Mouse (Mus musculus) testis, postnatal 10 days (tissue): ENCODE results near the gene Gpm6b.

ENCODE experiments used
- DNase-seq: peaks from one replicate; pipeline ENCODE4 v3.0.0; 2021; ENCODE audit warnings: low spot score

Gene Gpm6b

GRCm38 (mm10) chrX:166304355-166304754, 65.6 kb downstream of the Gpm6b start:
- no peak for DNase-seq

GRCm38 (mm10) chrX:166307437-166308222, 68.9 kb downstream of the Gpm6b start:
- DNase-seq = no peak

DNA sequence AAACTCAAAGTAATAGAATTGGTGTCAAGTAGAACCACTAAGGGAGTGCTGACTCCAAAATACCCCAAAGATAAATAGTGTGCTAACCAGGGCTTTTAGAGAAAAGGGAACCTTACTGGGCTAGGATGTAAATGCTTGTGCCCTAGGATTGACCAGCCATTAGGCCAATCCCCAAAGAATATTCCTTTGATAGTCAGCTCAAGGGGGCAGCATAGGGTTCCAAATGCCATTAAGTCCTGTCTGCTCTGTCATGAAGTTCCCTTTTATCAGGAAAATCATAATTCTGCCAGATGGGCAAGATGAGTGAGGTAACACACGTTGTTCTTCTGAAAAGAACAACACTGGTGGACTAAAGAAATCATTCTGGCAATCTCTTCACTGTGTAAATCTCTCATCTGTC, 70.1 kb downstream of the Gpm6b start:
- DNase-seq = no peak

DNA sequence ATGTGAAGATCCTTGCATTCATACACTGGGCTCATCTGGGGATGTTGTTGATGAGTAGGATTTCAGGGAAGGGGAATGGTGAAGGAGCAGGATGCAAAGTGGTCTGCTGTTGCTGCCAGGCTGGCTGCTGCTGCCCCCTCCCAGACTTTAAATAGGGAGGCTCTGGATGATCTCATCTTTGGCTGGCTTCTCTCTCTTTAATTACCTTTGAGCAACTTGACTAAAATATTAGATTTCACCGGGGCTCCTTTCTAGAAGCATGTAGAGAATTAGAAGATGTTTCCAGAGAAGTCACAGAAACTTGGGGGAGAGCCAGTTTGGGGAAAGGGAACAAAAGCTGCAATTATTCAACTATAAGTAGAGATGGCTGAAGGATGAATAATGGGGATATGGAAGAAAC, 76.5 kb downstream of the Gpm6b start:
- DNase-seq = no peak

DNA sequence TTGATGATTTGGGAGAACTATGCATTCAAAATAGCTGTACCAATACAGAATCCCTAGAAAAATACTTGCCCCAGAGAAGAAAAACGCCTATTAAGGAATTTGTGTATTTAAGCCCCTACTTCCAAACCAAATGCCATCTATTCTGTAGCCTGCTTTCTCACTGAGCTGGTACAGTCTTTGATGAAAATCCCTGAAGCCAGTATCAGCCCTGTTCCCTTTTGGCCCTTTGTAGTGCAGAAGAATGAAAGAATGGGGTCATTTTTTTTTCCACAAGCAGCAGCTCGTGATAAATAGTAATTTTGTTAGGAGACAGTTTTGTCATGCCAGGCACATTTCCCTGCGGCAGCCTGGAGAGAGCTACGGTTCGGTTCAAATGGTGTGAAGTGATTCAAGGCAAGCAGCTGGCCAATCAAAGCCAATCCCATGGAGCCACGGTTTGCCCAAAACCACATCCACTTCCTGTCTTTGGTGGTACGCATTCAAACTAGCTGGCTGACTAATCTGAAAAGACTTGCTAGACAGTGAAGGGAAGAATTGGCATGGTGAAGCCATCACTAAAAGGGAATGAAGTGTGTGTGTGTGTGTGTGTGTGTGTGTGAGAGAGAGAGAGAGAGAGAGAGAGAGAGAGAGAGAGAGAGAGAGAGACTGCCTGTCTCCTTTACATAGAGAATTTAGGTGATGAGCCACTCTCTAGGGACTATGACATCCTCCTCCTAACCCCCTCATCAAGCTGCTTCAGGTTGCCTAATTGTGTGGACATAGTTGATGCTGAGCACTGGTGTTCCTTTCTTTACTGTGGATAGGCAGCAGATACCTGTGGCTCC, 78.1 kb downstream of the Gpm6b start:
- no peak for DNase-seq

GRCm38 (mm10) chrX:166317376-166317679, 78.6 kb downstream of the Gpm6b start:
- DNase-seq = no peak

- no peak for DNase-seq
These were observed 84.5 kb downstream of the Gpm6b start for GRCm38 (mm10) chrX:166323226-166323625.

DNA sequence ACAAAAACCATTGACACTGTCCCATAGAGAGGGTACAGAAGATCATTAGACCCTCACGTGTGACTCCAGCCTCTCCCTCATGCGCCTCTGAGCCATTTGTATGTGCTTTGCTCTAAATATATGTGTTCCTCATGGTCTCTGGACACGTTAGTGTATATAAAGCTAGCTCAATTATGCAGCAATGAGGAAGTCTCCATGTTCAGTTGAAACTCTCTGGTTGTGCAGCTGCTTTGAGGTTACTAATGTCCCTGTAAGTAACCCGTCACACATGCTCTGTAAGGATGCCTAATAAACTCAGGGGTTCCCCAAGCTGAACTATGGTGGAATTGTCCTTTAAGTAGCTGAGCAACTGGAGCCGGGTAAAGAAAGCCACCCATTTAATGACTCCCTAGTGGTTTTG, 88.9 kb downstream of the Gpm6b start:
- no peak for DNase-seq

- no peak for DNase-seq
These were observed 89.6 kb downstream of the Gpm6b start for GRCm38 (mm10) chrX:166328219-166328901.

DNA sequence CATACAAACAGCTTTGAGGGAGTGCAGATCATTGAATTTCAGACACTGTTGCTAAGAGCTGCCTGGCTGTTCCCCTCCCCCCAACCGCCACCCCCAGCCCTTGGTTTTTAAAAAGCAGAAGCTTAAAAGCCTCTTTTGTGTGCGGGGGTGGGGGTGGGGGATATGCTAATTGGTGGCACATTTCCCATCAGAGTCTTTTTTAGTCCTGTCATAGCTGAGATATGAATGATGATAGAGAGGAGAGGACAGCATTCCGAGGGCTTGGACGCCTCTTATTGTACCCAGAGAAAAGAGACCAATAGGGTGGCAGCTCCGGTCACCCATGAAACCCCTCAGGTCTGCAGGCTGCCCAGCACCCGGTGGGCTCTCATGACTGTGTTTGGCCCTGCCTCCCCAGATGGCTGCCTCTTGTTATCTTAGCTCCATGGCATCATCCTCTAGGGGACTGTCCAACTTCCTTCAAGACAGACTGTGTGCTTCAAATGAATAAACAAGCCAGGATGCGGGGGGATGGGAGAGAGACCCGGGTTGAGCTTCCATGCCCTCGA, 90.3 kb downstream of the Gpm6b start:
- no peak for DNase-seq

GRCm38 (mm10) chrX:166334516-166335136, 95.9 kb downstream of the Gpm6b start:
- DNase-seq = no peak

DNA sequence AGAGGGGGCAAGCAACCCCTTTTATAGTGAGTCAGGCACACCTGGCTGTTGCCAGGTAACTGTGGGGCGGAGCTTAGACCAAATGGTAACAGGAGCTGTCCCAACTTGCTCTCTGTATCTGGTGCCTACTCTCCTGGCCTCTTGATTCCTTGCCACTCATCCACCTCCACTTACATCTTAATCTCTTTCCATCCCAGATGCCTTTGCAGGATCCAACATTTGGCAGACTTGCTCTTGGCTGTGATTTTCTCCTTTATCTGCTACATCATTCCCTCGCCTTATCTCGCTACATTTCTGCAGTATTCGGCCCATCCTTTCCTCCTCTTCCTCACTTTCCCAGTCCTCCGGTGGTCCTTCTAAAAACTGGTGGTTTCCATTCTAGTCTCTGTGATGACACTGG, 99.6 kb downstream of the Gpm6b start:
- DNase-seq = no peak

DNA sequence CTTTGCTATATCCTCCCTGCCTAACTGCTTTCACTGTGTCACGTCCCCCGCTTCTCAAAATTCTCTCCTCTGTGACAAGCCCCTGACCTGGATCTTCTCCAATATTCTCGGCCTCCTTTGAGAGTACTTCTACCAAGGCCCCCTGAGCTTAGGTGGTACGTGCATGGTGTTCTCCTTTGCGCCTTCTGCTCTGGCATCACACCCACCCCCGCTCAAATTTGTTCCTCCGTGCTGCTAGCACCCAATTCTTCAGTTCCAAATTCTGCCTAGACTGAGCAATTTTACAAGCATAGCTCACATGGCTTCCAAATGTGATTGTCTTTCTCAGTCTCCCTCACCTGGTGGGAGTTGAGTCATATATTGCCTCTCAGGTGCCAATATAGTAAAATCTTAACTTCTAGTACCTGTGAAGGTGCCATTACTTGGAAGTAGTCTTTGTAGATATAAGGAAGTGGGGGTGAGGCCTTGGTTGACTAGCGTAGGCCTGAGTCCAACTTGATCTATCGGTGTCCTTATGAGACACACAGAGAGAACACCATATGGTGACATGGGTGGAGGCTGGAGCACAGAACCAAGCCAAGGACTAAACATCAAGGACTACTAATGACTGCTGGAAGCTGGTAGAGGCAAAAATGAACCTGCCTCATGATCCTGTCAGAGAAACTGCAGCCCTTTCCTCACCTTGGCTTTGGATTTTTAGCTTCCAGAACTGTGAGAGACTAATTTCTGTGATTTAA, 100.2 kb downstream of the Gpm6b start:
- no peak for DNase-seq

DNA sequence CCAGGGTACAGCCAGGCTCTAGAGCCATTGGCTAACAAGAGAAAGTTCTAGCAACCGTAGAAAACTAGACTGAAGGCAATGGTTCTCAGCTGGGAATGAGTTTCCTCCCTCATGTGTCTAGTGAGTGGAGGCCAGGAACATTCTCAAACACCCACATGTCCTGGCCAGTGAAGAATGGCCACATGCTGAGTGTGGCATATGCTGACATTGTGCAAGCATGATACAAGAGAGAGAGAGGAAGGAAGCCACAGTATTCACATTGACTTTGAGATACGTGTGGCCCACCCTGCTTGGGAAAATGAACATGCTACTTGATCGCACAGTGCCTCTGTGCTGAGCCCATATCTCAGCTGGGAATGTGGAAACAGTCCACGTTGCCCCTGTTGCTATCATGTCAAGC, 101.2 kb downstream of the Gpm6b start:
- no peak for DNase-seq

- no peak for DNase-seq
These were observed 103.1 kb downstream of the Gpm6b start for GRCm38 (mm10) chrX:166341795-166342194.

- DNase-seq = no peak
These were observed 105.7 kb downstream of the Gpm6b start for GRCm38 (mm10) chrX:166344228-166345015.

- no peak for DNase-seq
These were observed 109.4 kb downstream of the Gpm6b start for GRCm38 (mm10) chrX:166348086-166348485.

DNA sequence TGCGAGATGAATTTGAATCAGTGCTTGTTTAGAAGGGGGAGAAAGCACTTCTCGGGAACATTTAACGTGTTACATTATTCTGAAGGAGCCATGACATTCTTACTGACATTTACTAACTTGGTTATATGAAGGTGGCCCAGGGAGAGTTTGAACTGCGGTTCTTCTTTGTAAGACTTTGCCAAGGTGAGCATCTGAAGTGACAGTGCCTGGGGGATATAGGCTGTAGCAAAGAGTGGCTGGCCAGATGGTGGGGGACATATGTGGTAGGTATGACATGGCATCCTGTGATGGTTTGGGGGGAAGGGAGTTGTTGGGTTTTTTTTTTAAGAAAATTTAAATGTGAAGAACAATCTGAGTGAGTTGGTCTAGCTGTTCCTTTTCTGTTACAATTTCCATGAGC, 109.9 kb downstream of the Gpm6b start:
- no peak for DNase-seq

GRCm38 (mm10) chrX:166351790-166352189, 113.1 kb downstream of the Gpm6b start:
- peak; percentile 67 for DNase-seq

DNA sequence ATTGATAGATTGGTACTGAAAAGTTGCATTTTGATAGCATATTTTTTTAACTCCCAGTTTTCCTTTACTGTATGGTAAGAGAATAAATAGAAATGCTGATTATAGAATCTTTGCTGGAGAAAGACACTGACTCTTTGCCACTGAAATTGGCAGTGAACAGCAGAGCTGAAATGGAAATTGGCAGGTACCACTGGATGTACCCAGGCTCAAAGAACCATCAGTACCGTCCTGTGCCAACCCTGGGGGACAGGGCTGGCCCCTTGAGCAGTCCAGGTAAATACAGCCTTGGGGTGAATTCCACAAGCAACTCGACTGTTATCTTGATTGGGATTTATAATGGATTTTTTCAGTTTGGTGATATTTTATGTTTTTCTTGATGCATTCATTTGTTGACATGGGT, 114.7 kb downstream of the Gpm6b start:
- no peak for DNase-seq

DNA sequence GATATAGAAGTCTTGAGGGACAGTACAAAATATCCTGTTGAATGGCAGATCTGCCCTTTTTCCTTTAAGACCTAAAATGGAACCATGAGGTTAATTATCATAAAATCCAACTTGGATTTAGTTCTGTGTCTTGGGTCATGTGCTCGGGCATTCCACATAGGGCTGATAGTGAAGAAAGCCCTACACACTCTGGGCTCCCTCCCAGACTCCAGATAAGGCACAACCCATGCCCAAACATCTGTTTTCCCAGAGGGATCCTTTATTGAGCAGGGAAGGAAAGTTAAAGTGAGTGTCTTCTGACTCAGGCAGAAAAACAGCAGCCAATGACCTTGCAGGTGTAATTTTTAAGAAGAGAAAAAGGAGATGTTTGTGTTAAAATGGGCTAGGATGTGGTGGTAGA, 116.2 kb downstream of the Gpm6b start:
- no peak for DNase-seq
